Mouse (Mus musculus) stomach, adult 2 months (tissue): ENCODE measurements around the gene Adam21. TPM values are rescaled to one million over a fixed set of nuclear protein-coding genes. Genes with fewer than 3 reads are reported as not detected.

ENCODE experiments used
- polyA plus RNA-seq: library from polyadenylated mRNA; depleted of rRNA; stranded (reverse); fragments of >200 nt; gene quantifications from 2 replicates; pipeline ENCODE4 v1.2.3, GENCODE M21; 2012; rRNA removed

Gene Adam21
- polyA plus RNA-seq: not detected in 2 replicates

GRCm38 (mm10) chr12:81568374-81568773, at the start of gene Adam21:
Gene Adam21, minus strand, starts transcription at chr12:81568474.

GRCm38 (mm10) chr12:81594902-81595671, 26.8 kb upstream of the Adam21 start, which contains the start of gene Med6:
Gene Med6, minus strand, starts transcription at chr12:81595008.

GRCm38 (mm10) chr12:81532316-81533028, 35.8 kb downstream of the Adam21 start, which contains the start of the genes Gm20498 and Synj2bp:
Gene Gm20498, minus strand, starts transcription at chr12:81532905.
Gene Synj2bp, minus strand, starts transcription at chr12:81532911.

Other genes with a start within 250 kb of the Adam21 start
- 0.25 and 0.48 TPM in 2 replicates for gene Slc8a3, start 235.3 kb downstream of the Adam21 start, polyA plus RNA-seq
- gene Gm4787, start 189.0 kb downstream of the Adam21 start, polyA plus RNA-seq: 0.11 TPM in 1 of 2 replicates, not detected in the other
- gene Adam4, start 146.5 kb downstream of the Adam21 start, polyA plus RNA-seq: 0.08 TPM in 2 replicates
- gene Cox16, start 83.3 kb downstream of the Adam21 start, polyA plus RNA-seq: 27.1 and 37.6 TPM in 2 replicates
- gene Gm20498, start 35.6 kb downstream of the Adam21 start, polyA plus RNA-seq: 0.88 and 1.4 TPM in 2 replicates
- 6.0 and 6.8 TPM in 2 replicates for gene Synj2bp, start 35.6 kb downstream of the Adam21 start, polyA plus RNA-seq
- gene Med6, start 26.5 kb upstream of the Adam21 start, polyA plus RNA-seq: 0.91 and 1.1 TPM in 2 replicates
- gene Ttc9, start 62.8 kb upstream of the Adam21 start, polyA plus RNA-seq: 1.2 and 1.4 TPM in 2 replicates
- 4.7 and 5.9 TPM in 2 replicates for gene Map3k9, start 212.7 kb upstream of the Adam21 start, polyA plus RNA-seq